8 mouse cellular contexts compared by ENCODE assay signal in genomic region chr5:142932084-142932685, GRCm38 (mm10). TPM values are rescaled to one million over a fixed set of nuclear protein-coding genes. Genes with fewer than 3 reads are reported as not detected.
DNase-seq lines count a peak whose midpoint lies in the region; ATAC-seq and TF ChIP-seq lines count a peak whose summit lies in the region.

No protein-coding gene starts in this region.

- WGBS in heart, embryonic 15.5 days: 14% methylated on average over 9 of the region's 9 CpGs
- WGBS in liver, postnatal 0 days (ENCODE audit: insufficient replicate concordance): 10% methylated on average over 9 of the region's 9 CpGs

- no peak overlapping the region for H3K9ac ChIP-seq in heart, embryonic 15.5 days
- peak overlapping the region; percentile 57 for H3K9ac ChIP-seq in liver, postnatal 0 days (replicated peaks)

- no peaks in the 10 kb centered on the region for H3K36me3 ChIP-seq in heart, embryonic 15.5 days
- no peaks in the 10 kb centered on the region for H3K36me3 ChIP-seq in liver, postnatal 0 days (replicated peaks; ENCODE audit: insufficient read depth, low read length)

- H3K4me2 ChIP-seq in heart, embryonic 15.5 days: peak overlapping the region; percentile 40
- peak overlapping the region; percentile 66 for H3K4me2 ChIP-seq in liver, postnatal 0 days (ENCODE audit: low read depth, low read length)

- H3K27me3 ChIP-seq in heart, embryonic 15.5 days: no peaks in the 10 kb centered on the region
- H3K27me3 ChIP-seq in liver, postnatal 0 days (ENCODE audit: insufficient read depth, low read length): no peaks in the 10 kb centered on the region

- TF ChIP-seq CTCF in liver, postnatal 0 days (IDR thresholded peaks at IDR 0.05; ENCODE audit: low read depth): peak; percentile 96

- TF ChIP-seq EP300 in liver, postnatal 0 days (IDR thresholded peaks at IDR 0.05; ENCODE audit: low read depth): 0 out of 2 replicates have a peak, but pooled peaks have one; percentile 15

- ATAC-seq in heart, embryonic 15.5 days (replicated peaks; ENCODE audit: insufficient number of reproducible peaks, insufficient read depth, low FRiP score, low read depth): peak; percentile 30
- ATAC-seq in liver, postnatal 0 days: peak; percentile 73

- peaks cover 49% of the 10 kb centered on the region for H3K4me1 ChIP-seq in heart, embryonic 15.5 days (replicated peaks)
- H3K4me1 ChIP-seq in liver, postnatal 0 days (ENCODE audit: insufficient read depth): peaks cover 34% of the 10 kb centered on the region

- 0 out of 2 replicates have a peak overlapping the region, but pooled peaks have one; percentile 10 for H3K4me3 ChIP-seq in heart, embryonic 15.5 days
- peak overlapping the region; percentile 30 for H3K4me3 ChIP-seq in liver, postnatal 0 days (ENCODE audit: low read depth, low read length)

- H3K27ac ChIP-seq in heart, embryonic 15.5 days: peak overlapping the region; percentile 68
- peak overlapping the region; percentile 61 for H3K27ac ChIP-seq in liver, postnatal 0 days (ENCODE audit: low read depth)

- peak; percentile 91 for DNase-seq in MN1 (ENCODE audit: low spot score)
- peak; percentile 88 for DNase-seq in c-Kit-positive CD71-negative TER-119-negative erythroid progenitor cells, embryonic 14.5 days (ENCODE audit: low read depth)
- DNase-seq in fibroblast of lung, adult 2 months (ENCODE audit: low read depth): peak; percentile 50
- DNase-seq in kidney, postnatal 36 days: peak; percentile 90 to 92
- peak; percentile 86 for DNase-seq in liver, postnatal 0 days
- peak; percentile 92 for DNase-seq in retina, embryonic 14.5 days (ENCODE audit: low spot score)
- DNase-seq in urinary bladder, postnatal 36 days (ENCODE audit: low spot score in 2 of 2): peak; percentile 72 to 73

- H3K9me3 ChIP-seq in heart, embryonic 15.5 days (replicated peaks): no peaks in the 10 kb centered on the region
- H3K9me3 ChIP-seq in liver, postnatal 0 days (ENCODE audit: low read length): no peaks in the 10 kb centered on the region

RNA-seq across cellular contexts. Expression of gene Actb, which starts 25.6 kb away (rescaled TPM):
- polyA plus RNA-seq in heart, embryonic 15.5 days (2015; fragmentation: Nextera tagmentation; extraction: Ambion mirVana): 5,943 and 6,493 TPM in 2 replicates
- 6,710 and 7,738 TPM in 2 replicates for polyA plus RNA-seq in liver, postnatal 0 days (2015; fragmentation: Nextera tagmentation; extraction: Ambion mirVana)

RNA-seq across cellular contexts. Expression of gene Fscn1, which starts 28.0 kb away (rescaled TPM):
- polyA plus RNA-seq in heart, embryonic 15.5 days (2015; fragmentation: Nextera tagmentation; extraction: Ambion mirVana): 108 and 137 TPM in 2 replicates
- 6.9 and 7.3 TPM in 2 replicates for polyA plus RNA-seq in liver, postnatal 0 days (2015; fragmentation: Nextera tagmentation; extraction: Ambion mirVana)

RNA-seq across cellular contexts. Expression of gene Fbxl18, which starts 37.0 kb away (rescaled TPM):
- polyA plus RNA-seq in heart, embryonic 15.5 days (2015; fragmentation: Nextera tagmentation; extraction: Ambion mirVana): 7.7 and 9.9 TPM in 2 replicates
- polyA plus RNA-seq in liver, postnatal 0 days (2015; fragmentation: Nextera tagmentation; extraction: Ambion mirVana): 1.8 and 3.2 TPM in 2 replicates

Comparison
In these comparisons a context has a peak if more than half of its experiments do, and no peak if none do; other contexts are left out.
1. Peak in every context shown above with its lines: DNase-seq, ATAC-seq, H3K4me3 ChIP-seq and H3K27ac ChIP-seq.
2. RNA of gene Fscn1, which starts 28.0 kb away (polyA plus RNA-seq): 108 to 137 TPM in heart, embryonic 15.5 days; 6.9 to 7.3 TPM in liver, postnatal 0 days; every median in the first group is over 10 times any median in the second.